Mouse (Mus musculus): ENCODE data around the gene Rnase1. TPM values are rescaled to one million over a fixed set of nuclear protein-coding genes. Genes with fewer than 3 reads are reported as not detected.
"Not testable (repeated sequence)": the region's sequence is repeated elsewhere in the genome, so short reads cannot be mapped to it uniquely, and the experiment has no call there.

Gene Rnase1
- polyA plus RNA-seq, 1 experiment from 2014 or later: 0.11 TPM

- ATAC-seq: no peak
- TF ChIP-seq EP300 (IDR thresholded peaks at IDR 0.05; ENCODE audit: low read depth) (no peak), CTCF (IDR thresholded peaks at IDR 0.05; ENCODE audit: low read depth) (no peak)
- 77% methylated on average over 1 of the region's 1 CpGs for WGBS (ENCODE audit: insufficient replicate concordance)
Observed at GRCm38 (mm10) chr14:51165435-51165834, 18.9 kb upstream of the Rnase1 start.

GRCm38 (mm10) chr14:51163323-51163722, 16.7 kb upstream of the Rnase1 start:
- not testable (repeated sequence) for DNase-seq; H3K36me3 ChIP-seq (replicated peaks; ENCODE audit: insufficient read depth, low read length); H3K4me3 ChIP-seq (ENCODE audit: low read depth, low read length); ATAC-seq; H3K9ac ChIP-seq (replicated peaks); H3K4me2 ChIP-seq (ENCODE audit: low read depth, low read length); H3K27ac ChIP-seq (ENCODE audit: low read depth); H3K9me3 ChIP-seq (ENCODE audit: low read length); H3K4me1 ChIP-seq (ENCODE audit: insufficient read depth); H3K27me3 ChIP-seq (ENCODE audit: insufficient read depth, low read length)
- WGBS (ENCODE audit: insufficient replicate concordance): 69% methylated on average over 6 of the region's 6 CpGs

More at GRCm38 (mm10) chr14:51165435-51165834, 18.9 kb upstream of the Rnase1 start:
- DNase-seq: no peak
- Histone ChIP-seq H3K27me3 (ENCODE audit: insufficient read depth, low read length) (no peaks in the 10 kb centered on the region), H3K4me3 (ENCODE audit: low read depth, low read length) (no peak overlapping the region), H3K9ac (replicated peaks) (no peak overlapping the region), H3K9me3 (ENCODE audit: low read length) (no peaks in the 10 kb centered on the region), H3K36me3 (replicated peaks; ENCODE audit: insufficient read depth, low read length) (no peaks in the 10 kb centered on the region), H3K4me2 (ENCODE audit: low read depth, low read length) (no peak overlapping the region), H3K27ac (ENCODE audit: low read depth) (no peak overlapping the region), H3K4me1 (ENCODE audit: insufficient read depth) (no peaks in the 10 kb centered on the region; the same call in 1 of the 2 replicates)

DNA sequence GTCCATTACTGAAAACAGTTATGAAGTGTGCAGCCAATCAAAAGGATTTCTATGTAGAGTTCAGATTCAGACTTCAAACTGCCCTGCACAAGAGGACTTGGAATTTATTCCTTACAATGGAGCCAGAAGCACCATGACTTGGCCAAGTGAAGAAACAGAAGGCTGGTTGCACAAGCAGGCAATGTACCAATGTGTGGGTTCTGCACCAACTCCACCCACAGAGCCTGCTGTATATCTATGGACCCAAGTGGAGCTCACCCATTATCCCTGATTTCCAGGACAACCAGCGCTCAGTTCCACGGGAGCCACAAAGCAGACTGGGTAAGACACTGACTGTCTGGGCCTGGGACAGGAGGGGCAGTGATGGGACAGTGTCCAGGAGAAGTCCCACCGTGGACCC, 15.4 kb upstream of the Rnase1 start, which contains the start of gene Rnase2b:
Gene Rnase2b (plus strand): TSS at position 285 of the 400 bp plus-strand sequence.
- H3K4me2 ChIP-seq (ENCODE audit: low read depth, low read length); H3K36me3 ChIP-seq (replicated peaks; ENCODE audit: insufficient read depth, low read length); H3K27ac ChIP-seq (ENCODE audit: low read depth); H3K4me3 ChIP-seq (ENCODE audit: low read depth, low read length); H3K4me1 ChIP-seq (ENCODE audit: insufficient read depth); H3K9me3 ChIP-seq (ENCODE audit: low read length); H3K27me3 ChIP-seq (ENCODE audit: insufficient read depth, low read length); DNase-seq; H3K9ac ChIP-seq (replicated peaks); ATAC-seq: not testable (repeated sequence)
- WGBS (ENCODE audit: insufficient replicate concordance): 78% methylated on average over 3 of the region's 3 CpGs

DNA sequence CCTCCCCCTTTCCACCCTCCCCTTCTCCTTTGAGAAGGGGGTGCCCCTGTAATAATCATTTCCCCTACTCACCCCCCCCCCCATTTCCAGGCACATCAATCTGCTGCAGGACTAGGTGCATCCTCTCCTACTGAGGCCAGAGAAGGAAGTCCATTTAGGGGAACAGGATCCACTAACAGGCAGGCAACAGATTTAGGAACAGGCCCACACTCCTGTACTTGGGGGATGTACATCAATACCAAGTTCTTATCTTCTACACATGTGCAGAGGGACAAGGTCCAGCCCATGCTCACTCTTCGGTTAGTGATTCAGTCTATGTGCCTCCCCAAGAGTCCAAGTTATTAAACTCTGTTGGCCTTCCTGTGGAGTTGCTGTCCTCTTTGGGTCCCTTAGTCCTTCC, 10.5 kb upstream of the Rnase1 start:
- ATAC-seq (no peak), DNase-seq (no peak)
- Histone ChIP-seq H3K27me3 (ENCODE audit: insufficient read depth, low read length) (no peaks in the 10 kb centered on the region), H3K27ac (ENCODE audit: low read depth) (no peak overlapping the region), H3K9me3 (ENCODE audit: low read length) (no peaks in the 10 kb centered on the region), H3K4me3 (ENCODE audit: low read depth, low read length) (no peak overlapping the region), H3K9ac (replicated peaks) (no peak overlapping the region), H3K4me2 (ENCODE audit: low read depth, low read length) (no peak overlapping the region), H3K36me3 (replicated peaks; ENCODE audit: insufficient read depth, low read length) (no peaks in the 10 kb centered on the region), H3K4me1 (ENCODE audit: insufficient read depth) (peaks cover 8% of the 10 kb centered on the region)
- 80% methylated on average over 1 of the region's 1 CpGs for WGBS (ENCODE audit: insufficient replicate concordance)
- TF ChIP-seq CTCF (IDR thresholded peaks at IDR 0.05; ENCODE audit: low read depth) (no peak), EP300 (IDR thresholded peaks at IDR 0.05; ENCODE audit: low read depth) (no peak)

- Histone ChIP-seq H3K4me3 (ENCODE audit: low read depth, low read length) (no peak overlapping the region), H3K9me3 (ENCODE audit: low read length) (no peaks in the 10 kb centered on the region), H3K36me3 (replicated peaks; ENCODE audit: insufficient read depth, low read length) (no peaks in the 10 kb centered on the region), H3K4me2 (ENCODE audit: low read depth, low read length) (no peak overlapping the region), H3K4me1 (ENCODE audit: insufficient read depth) (peaks cover 10% of the 10 kb centered on the region), H3K9ac (replicated peaks) (no peak overlapping the region), H3K27ac (ENCODE audit: low read depth) (no peak overlapping the region), H3K27me3 (ENCODE audit: insufficient read depth, low read length) (no peaks in the 10 kb centered on the region)
- WGBS (ENCODE audit: insufficient replicate concordance): 50% methylated on average over 4 of the region's 4 CpGs
- DNase-seq (no peak), ATAC-seq (no peak)
- TF ChIP-seq CTCF (IDR thresholded peaks at IDR 0.05; ENCODE audit: low read depth) (no peak), EP300 (IDR thresholded peaks at IDR 0.05; ENCODE audit: low read depth) (no peak)
Observed at GRCm38 (mm10) chr14:51156736-51157068, 10.1 kb upstream of the Rnase1 start.

DNA sequence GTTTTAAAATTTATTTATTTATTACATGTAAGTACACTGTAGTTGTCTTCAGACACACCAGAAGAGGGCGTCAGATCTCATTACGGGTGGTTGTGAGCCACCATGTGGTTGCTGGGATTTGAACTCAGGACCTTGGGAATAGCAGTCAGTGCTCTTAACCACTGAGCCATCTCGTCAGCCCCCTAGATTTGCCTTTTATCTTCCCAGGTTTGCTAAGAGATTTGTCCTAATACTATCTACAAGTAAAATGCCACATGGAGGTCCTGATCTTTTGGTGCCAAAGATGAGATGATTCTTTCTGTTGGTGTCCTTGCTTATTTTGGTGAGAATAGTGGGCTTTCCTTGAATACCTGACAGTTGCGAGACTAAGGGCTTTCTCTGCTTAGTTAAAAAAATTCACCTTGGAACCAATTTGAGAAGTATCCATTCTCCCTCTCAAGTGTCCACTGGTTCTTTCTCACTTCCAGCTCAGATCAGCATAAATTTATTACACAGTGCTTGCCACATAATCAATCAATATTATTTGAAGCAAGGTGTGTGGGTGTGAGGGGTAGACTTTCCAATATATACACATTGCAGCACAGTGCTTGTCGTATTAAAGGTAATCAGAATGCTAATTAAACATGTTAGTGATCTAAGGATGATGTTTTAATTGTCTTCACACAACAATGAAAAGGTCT, 9.6 kb upstream of the Rnase1 start:
- no peak overlapping the region for H3K4me2 ChIP-seq (ENCODE audit: low read depth, low read length)
- no peaks in the 10 kb centered on the region for H3K9me3 ChIP-seq (ENCODE audit: low read length)
- no peaks in the 10 kb centered on the region for H3K36me3 ChIP-seq (replicated peaks; ENCODE audit: insufficient read depth, low read length)
- no peak overlapping the region for H3K4me3 ChIP-seq (ENCODE audit: low read depth, low read length)
- ATAC-seq (no peak), DNase-seq (no peak)
- no peak overlapping the region for H3K27ac ChIP-seq (ENCODE audit: low read depth)
- no peak overlapping the region for H3K9ac ChIP-seq (replicated peaks)
- TF ChIP-seq EP300 (IDR thresholded peaks at IDR 0.05; ENCODE audit: low read depth) (no peak), CTCF (IDR thresholded peaks at IDR 0.05; ENCODE audit: low read depth) (no peak)
- peaks cover 10% of the 10 kb centered on the region for H3K4me1 ChIP-seq (ENCODE audit: insufficient read depth)
- 77% methylated on average over 5 of the region's 5 CpGs for WGBS (ENCODE audit: insufficient replicate concordance)
- no peaks in the 10 kb centered on the region for H3K27me3 ChIP-seq (ENCODE audit: insufficient read depth, low read length)

Data from liver, postnatal 0 days (tissue).